Mouse (Mus musculus) MEL (cell line): Measurements from ENCODE around the gene Smurf1.

Experiments used
- CTCF ChIP-seq, 3 experiments: IDR thresholded peaks in 2 of 3; conservative IDR thresholded peaks in 1 of 3; 2 replicates each; pipeline ENCODE4 v1.5.1; 2011 to 2012; ENCODE audit warnings: low read length in 3 of 3, low read depth in 2 of 3, mild to moderate bottlenecking in 2 of 3, improper control_type of control experiment in 1 of 3, inconsistent platforms in 1 of 3, mixed read lengths in 1 of 3, moderate library complexity in 1 of 3; ENCODE audit not compliant: control insufficient read depth in 1 of 3, insufficient read depth in 1 of 3, poor library complexity in 1 of 3, severe bottlenecking in 1 of 3
- GATA1 ChIP-seq: IDR thresholded peaks from 2 replicates; pipeline ENCODE4 v1.6.1; 2011; ENCODE audit warnings: low read depth, low read length, improper control_type of control experiment
- MAFK ChIP-seq: IDR thresholded peaks from 2 replicates; pipeline ENCODE4 v1.6.1; 2011; ENCODE audit warnings: low read depth, mild to moderate bottlenecking, low read length, improper control_type of control experiment, borderline replicate concordance
- NRF1 ChIP-seq: IDR thresholded peaks from 2 replicates; pipeline ENCODE4 v1.6.1; 2014; ENCODE audit warnings: low read depth, mild to moderate bottlenecking, inconsistent platforms, low read length, improper control_type of control experiment, moderate library complexity; ENCODE audit not compliant: poor library complexity, insufficient read depth, severe bottlenecking
- POLR2A ChIP-seq, 2 experiments: IDR thresholded peaks; 2 replicates each; pipeline ENCODE4 v1.6.1; 2011 to 2012; ENCODE audit warnings: low read length in 2 of 2, mild to moderate bottlenecking in 2 of 2, control low read depth in 1 of 2, improper control_type of control experiment in 1 of 2, low read depth in 1 of 2, moderate library complexity in 1 of 2; ENCODE audit not compliant: control insufficient read depth in 1 of 2, insufficient read depth in 1 of 2, poor library complexity in 1 of 2
- TCF12 ChIP-seq: IDR thresholded peaks from 2 replicates; pipeline ENCODE4 v1.6.1; 2014; ENCODE audit warnings: low read depth, mild to moderate bottlenecking, inconsistent platforms, low read length, improper control_type of control experiment, moderate library complexity

- no peak for TF ChIP-seq POLR2A (IDR thresholded peaks at IDR 0.05; ENCODE audit: control insufficient read depth in 1 of 2, insufficient read depth in 1 of 2, low read depth in 1 of 2, low read length in 2 of 2, poor library complexity in 1 of 2)
- no peak for TF ChIP-seq MAFK
- TF ChIP-seq GATA1 = no peak
- no peak for TF ChIP-seq NRF1
- no peak for TF ChIP-seq CTCF (IDR thresholded peaks at IDR 0.05 in 2 of 3, conservative IDR thresholded peaks at IDR 0.05 in 1 of 3; ENCODE audit: control insufficient read depth in 1 of 3, insufficient read depth in 1 of 3, low read depth in 2 of 3, low read length in 3 of 3, poor library complexity in 1 of 3, severe bottlenecking in 1 of 3)
- TF ChIP-seq TCF12 = no peak
Observed at GRCm38 (mm10) chr5:144848735-144849134, 116.9 kb downstream of the Smurf1 start.
